Comparison of ENCODE assay signal across 14 mouse cellular contexts in the genomic region with DNA sequence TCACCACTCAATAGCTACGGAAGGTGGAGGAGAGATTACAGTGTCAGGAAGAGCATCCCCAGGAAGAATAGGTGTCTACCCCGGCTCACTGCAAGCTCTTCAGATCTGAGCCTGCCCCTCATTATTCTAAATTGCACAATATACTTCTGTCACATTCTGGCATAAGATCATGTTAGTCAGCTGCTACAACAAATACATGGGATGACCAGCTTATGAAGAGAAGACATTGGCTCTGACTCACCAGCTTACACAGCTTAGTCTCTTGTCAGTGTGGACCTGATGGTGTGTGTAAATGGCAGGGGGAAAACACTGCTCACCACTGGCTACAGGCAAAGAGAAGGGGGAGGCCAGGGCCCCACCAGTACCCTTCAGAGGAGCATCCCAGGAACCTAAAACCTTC.
DNase-seq lines count a peak whose midpoint lies in the region; ATAC-seq and TF ChIP-seq lines count a peak whose summit lies in the region.
"Had no signal": no experiment of that assay in that cellular context is flagged by ENCODE, and none has a peak within 500 bp of the region (broad histone marks: within the 10 kb centered on the region; RNA-seq: fewer than 3 reads in every experiment).

No protein-coding gene starts in this region.

- peaks cover 9% of the 10 kb centered on the region; the same call in 1 of the 2 replicates for H3K4me1 ChIP-seq in lung, postnatal 0 days (ENCODE audit: insufficient read depth, low read depth, low read length)
- H3K4me1 ChIP-seq in embryonic facial prominence, embryonic 15.5 days: peaks cover 43% of the 10 kb centered on the region

- H3K27ac ChIP-seq in lung, postnatal 0 days (ENCODE audit: low read length): no peak overlapping the region
- peak overlapping the region; percentile 51 for H3K27ac ChIP-seq in embryonic facial prominence, embryonic 15.5 days (replicated peaks)
- H3K27ac ChIP-seq: liver, embryonic 15.5 days had no signal

- in situ Hi-C loops in Patski (cut with MboI; ENCODE audit: low pct_unique_long_range_greater_than_20kb): no loop called here

- ATAC-seq in lung, postnatal 0 days: peak; percentile 66
- ATAC-seq in Patski: peak; percentile 86
- no peak for ATAC-seq in embryonic facial prominence, embryonic 15.5 days (ENCODE audit: insufficient number of reproducible peaks, low FRiP score, low TSS enrichment, low read depth)

- H3K79me2 ChIP-seq in myocyte (ENCODE audit: control insufficient read depth, insufficient read depth): no peaks in the 10 kb centered on the region

- no peak for TF ChIP-seq CTCF in lung, postnatal 0 days (IDR thresholded peaks at IDR 0.05)
- TF ChIP-seq CTCF in Patski (IDR thresholded peaks at IDR 0.05): no peak

- H3K9me3 ChIP-seq in lung, postnatal 0 days (ENCODE audit: low read length): no peaks in the 10 kb centered on the region
- H3K9me3 ChIP-seq in embryonic facial prominence, embryonic 15.5 days (replicated peaks): no peaks in the 10 kb centered on the region
- H3K9me3 ChIP-seq: liver, embryonic 15.5 days had no signal

- peak; percentile 65 for DNase-seq in lung, postnatal 0 days (ENCODE audit: low spot score)
- DNase-seq in lung, postnatal 10 days: no peak
- DNase-seq in Patski (ENCODE audit: low read depth, low spot score): no peak
- DNase-seq in layer of hippocampus, adult 9-10 months (ENCODE audit: low spot score): no peak
- no peak for DNase-seq in right cerebral cortex, postnatal 14 days
- DNase-seq: adrenal gland, adult 8-10 months; cerebellum, postnatal 14 days; kidney, postnatal 10 days; lung, postnatal 4 days; right cerebral cortex, postnatal 4 days; thymus, postnatal 14 days had no signal

- TF ChIP-seq EP300 in lung, postnatal 0 days (IDR thresholded peaks at IDR 0.05): no peak

- POLR2A ChIA-PET in Patski (lab: Charles Lee): no interaction called here

- CTCF ChIA-PET in Patski (lab: Charles Lee): interaction anchor here (1.3 kb wide), 1 partner anchor 13 kb away, joined by 4 read pairs; no protein-coding TSS in a partner anchor

- H3ac ChIP-seq in myocyte (ENCODE audit: control insufficient read depth, insufficient read length): no peak overlapping the region

- H3K9ac ChIP-seq in lung, postnatal 0 days (replicated peaks; ENCODE audit: low read depth): no peak overlapping the region
- no peak overlapping the region for H3K9ac ChIP-seq in embryonic facial prominence, embryonic 15.5 days
- H3K9ac ChIP-seq: liver, embryonic 15.5 days had no signal

- no peaks in the 10 kb centered on the region for H3K27me3 ChIP-seq in lung, postnatal 0 days (replicated peaks; ENCODE audit: insufficient read depth, low read length)
- no peaks in the 10 kb centered on the region for H3K27me3 ChIP-seq in Patski
- no peaks in the 10 kb centered on the region for H3K27me3 ChIP-seq in embryonic facial prominence, embryonic 15.5 days
- H3K27me3 ChIP-seq in myocyte (ENCODE audit: control insufficient read depth, insufficient read depth, insufficient read length): no peaks in the 10 kb centered on the region
- H3K27me3 ChIP-seq: liver, embryonic 15.5 days had no signal

- H3K36me3 ChIP-seq in lung, postnatal 0 days (ENCODE audit: insufficient read depth, low read length): no peaks in the 10 kb centered on the region
- H3K36me3 ChIP-seq in embryonic facial prominence, embryonic 15.5 days: no peaks in the 10 kb centered on the region
- H3K36me3 ChIP-seq in myocyte (ENCODE audit: control insufficient read depth, insufficient read depth): no peaks in the 10 kb centered on the region
- H3K36me3 ChIP-seq: liver, embryonic 15.5 days had no signal

- no peak for TF ChIP-seq POLR2A in myocyte (IDR thresholded peaks at IDR 0.05; ENCODE audit: insufficient read length, low read depth)

- H3K4me3 ChIP-seq in lung, postnatal 0 days (ENCODE audit: low read depth, low read length): no peak overlapping the region
- H3K4me3 ChIP-seq in embryonic facial prominence, embryonic 15.5 days (replicated peaks): no peak overlapping the region
- H3K4me3 ChIP-seq in myocyte: no peak overlapping the region
- H3K4me3 ChIP-seq: liver, embryonic 15.5 days had no signal

- H3K4me2 ChIP-seq in lung, postnatal 0 days (replicated peaks; ENCODE audit: low read depth, low read length): no peak overlapping the region
- H3K4me2 ChIP-seq in embryonic facial prominence, embryonic 15.5 days (replicated peaks): no peak overlapping the region
- no peak overlapping the region for H3K4me2 ChIP-seq in myocyte (ENCODE audit: low read depth)
- H3K4me2 ChIP-seq: liver, embryonic 15.5 days had no signal

- WGBS in lung, postnatal 0 days: 60% methylated on average over 2 of the region's 2 CpGs
- WGBS in embryonic facial prominence, embryonic 15.5 days: 71% methylated on average over 2 of the region's 2 CpGs

TF ChIP-seq in myocyte, 11 proteins besides CTCF, POLR2A, EP300 and RAD21:
- TF ChIP-seq USF1 (IDR thresholded peaks at IDR 0.05; ENCODE audit: low read depth): no peak
- TF ChIP-seq CEBPB (IDR thresholded peaks at IDR 0.05; ENCODE audit: insufficient read depth, poor library complexity, severe bottlenecking): peak; percentile 72; the same call in 1 of the 2 replicates
- no peak for TF ChIP-seq MYOD1 (IDR thresholded peaks at IDR 0.05; ENCODE audit: control insufficient read depth in 1 of 3, insufficient read length in 2 of 3, low read depth in 2 of 3)
- TF ChIP-seq SRF (IDR thresholded peaks at IDR 0.05; ENCODE audit: control insufficient read depth, insufficient read length, low read depth): no peak
- no peak for TF ChIP-seq E2F4 (IDR thresholded peaks at IDR 0.05; ENCODE audit: insufficient read depth)
- no peak for TF ChIP-seq TCF12 (IDR thresholded peaks at IDR 0.05; ENCODE audit: insufficient read depth, poor library complexity, severe bottlenecking)
TF ChIP-seq in myocyte: peak in this region for 1.
